Comparison of ENCODE assay signal across 8 mouse cellular contexts in the genomic region with DNA sequence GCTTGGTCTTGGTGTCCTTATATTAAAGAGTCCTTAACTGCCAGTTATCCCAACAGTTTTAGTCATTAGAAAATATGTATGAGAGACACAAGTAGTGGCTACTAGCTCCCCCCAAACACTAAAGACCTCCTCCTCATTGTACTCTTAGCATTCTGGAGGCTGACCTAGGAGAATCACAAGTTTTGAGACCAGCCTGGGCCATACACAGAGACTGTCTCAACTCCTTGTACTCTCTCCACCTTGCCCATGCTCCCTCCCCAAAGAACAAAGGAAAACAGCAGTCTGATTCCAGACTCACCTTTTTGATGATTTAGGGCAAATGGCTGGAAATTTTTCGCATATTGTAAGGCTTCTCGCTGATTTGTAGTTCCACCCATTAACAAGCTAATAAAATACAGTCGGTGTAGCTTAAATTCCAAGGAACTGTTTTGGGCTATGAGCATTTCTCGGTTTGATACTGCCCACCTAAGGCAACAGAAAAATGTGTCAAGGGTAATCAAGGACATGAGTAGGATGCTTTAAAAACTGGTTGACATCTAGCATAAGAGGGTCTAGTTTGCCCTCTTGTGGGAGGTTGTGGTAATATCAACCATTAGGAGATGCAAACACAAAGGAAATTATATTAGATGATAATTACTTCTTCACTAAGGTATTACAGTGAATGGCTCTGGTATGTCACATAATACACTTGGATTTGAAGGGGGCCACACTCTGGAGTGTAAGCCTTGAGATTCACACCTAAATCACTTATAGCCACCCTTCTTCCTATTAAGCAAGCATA. TPM values are rescaled to one million over a fixed set of nuclear protein-coding genes. Genes with fewer than 3 reads are reported as not detected.
DNase-seq lines count a peak whose midpoint lies in the region; ATAC-seq and TF ChIP-seq lines count a peak whose summit lies in the region.

No protein-coding gene starts in this region.

- H3K4me1 ChIP-seq in hindbrain, embryonic 11.5 days (replicated peaks; ENCODE audit: control insufficient read depth, insufficient read depth, low read length) = no peaks in the 10 kb centered on the region
- H3K4me1 ChIP-seq in hindbrain, embryonic 12.5 days = no peaks in the 10 kb centered on the region
- H3K4me1 ChIP-seq in cortical plate, adult 2 months (ENCODE audit: control insufficient read depth, insufficient read depth, low read length) = peaks cover 4% of the 10 kb centered on the region; the same call in 1 of the 2 replicates

- no peak overlapping the region for H3K4me3 ChIP-seq in hindbrain, embryonic 11.5 days (ENCODE audit: low read depth, low read length)
- H3K4me3 ChIP-seq in hindbrain, embryonic 12.5 days = no peak overlapping the region
- no peak overlapping the region for H3K4me3 ChIP-seq in cortical plate, adult 2 months (ENCODE audit: insufficient read depth, low read length)

- peak; percentile 9; the same call in 1 of the 2 replicates for TF ChIP-seq CTCF in cortical plate, adult 2 months (IDR thresholded peaks at IDR 0.05; ENCODE audit: extremely low read depth, insufficient read depth, low read length)

- TF ChIP-seq POLR2A in cortical plate, adult 2 months (IDR thresholded peaks at IDR 0.05; ENCODE audit: extremely low read depth, insufficient read depth, low read length) = no peak

- H3K9ac ChIP-seq in hindbrain, embryonic 11.5 days (ENCODE audit: low read depth, low read length) = no peak overlapping the region
- H3K9ac ChIP-seq in hindbrain, embryonic 12.5 days = no peak overlapping the region

- 89% methylated on average over 4 of the region's 4 CpGs for WGBS in hindbrain, embryonic 11.5 days
- WGBS in hindbrain, embryonic 12.5 days = 86% methylated on average over 4 of the region's 4 CpGs

- no peak overlapping the region for H3K27ac ChIP-seq in hindbrain, embryonic 11.5 days (ENCODE audit: low read depth, low read length)
- H3K27ac ChIP-seq in hindbrain, embryonic 12.5 days = no peak overlapping the region
- H3K27ac ChIP-seq in cortical plate, adult 2 months (ENCODE audit: insufficient read depth, low read length) = 0 out of 2 replicates have a peak overlapping the region, but pooled peaks have one; percentile 47

- H3K9me3 ChIP-seq in hindbrain, embryonic 11.5 days (ENCODE audit: control insufficient read depth, low read length) = no peaks in the 10 kb centered on the region
- no peaks in the 10 kb centered on the region for H3K9me3 ChIP-seq in hindbrain, embryonic 12.5 days (replicated peaks)

- DNase-seq in hindbrain, embryonic 11.5 days (ENCODE audit: low spot score) = peak; percentile 53
- DNase-seq in urinary bladder, postnatal 14 days (ENCODE audit: low spot score) = peak; percentile 16
- no peak for DNase-seq in urinary bladder, postnatal 25 days (ENCODE audit: low spot score)
- peak; percentile 29 for DNase-seq in lung, postnatal 25 days (ENCODE audit: low spot score)
- DNase-seq in right cerebral cortex, postnatal 4 days = no peak
- no peak for DNase-seq in frontal cortex, postnatal 14 days (ENCODE audit: low spot score in 2 of 2)

- ATAC-seq in hindbrain, embryonic 11.5 days (ENCODE audit: low FRiP score) = no peak
- ATAC-seq in hindbrain, embryonic 12.5 days (ENCODE audit: low FRiP score) = no peak

- no peak overlapping the region for H3K4me2 ChIP-seq in hindbrain, embryonic 11.5 days (replicated peaks; ENCODE audit: low read depth, low read length)
- no peak overlapping the region for H3K4me2 ChIP-seq in hindbrain, embryonic 12.5 days (replicated peaks)

- H3K27me3 ChIP-seq in hindbrain, embryonic 11.5 days (ENCODE audit: control insufficient read depth, insufficient read depth, low read length) = no peaks in the 10 kb centered on the region
- H3K27me3 ChIP-seq in hindbrain, embryonic 12.5 days = no peaks in the 10 kb centered on the region

- H3K36me3 ChIP-seq in hindbrain, embryonic 11.5 days (ENCODE audit: control insufficient read depth, insufficient read depth, low read length) = no peaks in the 10 kb centered on the region
- peaks cover 12% of the 10 kb centered on the region for H3K36me3 ChIP-seq in hindbrain, embryonic 12.5 days

RNA-seq across cellular contexts. Expression of gene Cd8a, which starts 25.8 kb away (rescaled TPM):
- polyA plus RNA-seq in hindbrain, embryonic 11.5 days (2014; fragmentation: Nextera tagmentation; extraction: Ambion mirVana) = 0.07 TPM in 1 of 2 replicates, not detected in the other
- not detected in 2 replicates for polyA plus RNA-seq in hindbrain, embryonic 12.5 days (2016; fragmentation: Nextera tagmentation; extraction: Ambion mirVana)
- polyA plus RNA-seq in cortical plate, adult 2 months (2012; rRNA removed) = 0.06 TPM in 1 of 2 replicates, not detected in the other

RNA-seq across cellular contexts. Expression of gene Rmnd5a, which starts 41.4 kb away (rescaled TPM):
- 7.1 and 10.6 TPM in 2 replicates for polyA plus RNA-seq in hindbrain, embryonic 11.5 days (2014; fragmentation: Nextera tagmentation; extraction: Ambion mirVana)
- 15.5 and 18.4 TPM in 2 replicates for polyA plus RNA-seq in hindbrain, embryonic 12.5 days (2016; fragmentation: Nextera tagmentation; extraction: Ambion mirVana)
- polyA plus RNA-seq in cortical plate, adult 2 months (2012; rRNA removed) = 70.9 and 72.0 TPM in 2 replicates

Comparison
In these comparisons a context has a peak if more than half of its experiments do, and no peak if none do; other contexts are left out.
1. DNase-seq: peak in hindbrain, embryonic 11.5 days (single experiment), urinary bladder, postnatal 14 days (single experiment) and lung, postnatal 25 days (single experiment); none in urinary bladder, postnatal 25 days (single experiment), right cerebral cortex, postnatal 4 days (single experiment) and frontal cortex, postnatal 14 days (0 of 2).